Mouse (Mus musculus) megakaryocyte, embryonic 14.5 days (primary cell): ENCODE data around the gene Npcd.

Experiments used
- FLI1 ChIP-seq: IDR thresholded peaks from 2 replicates; pipeline ENCODE4 v1.6.1; 2012; ENCODE audit warnings: low read length, inconsistent platforms, mixed read lengths
- GATA1 ChIP-seq: IDR thresholded peaks from 3 replicates; pipeline ENCODE4 v1.6.1; 2012; ENCODE audit warnings: mixed read lengths, low read length, inconsistent platforms, borderline replicate concordance

DNA sequence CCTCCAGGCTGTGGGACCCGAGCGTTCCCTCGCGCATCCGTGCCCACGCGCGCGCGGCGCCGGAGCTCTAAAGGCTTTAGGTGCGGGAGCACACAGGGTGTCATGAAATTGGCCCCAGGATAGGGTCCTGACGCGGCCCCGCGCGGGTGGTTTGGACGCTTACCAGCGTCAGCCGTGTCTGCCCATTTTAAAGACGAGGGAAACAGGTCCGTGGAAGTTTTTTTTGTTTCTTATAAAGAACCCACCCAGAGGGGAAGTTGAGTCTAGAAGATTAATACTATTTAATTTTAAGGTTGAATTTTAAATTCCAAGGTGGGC is 91.4 kb downstream of the Npcd start:
- TF ChIP-seq FLI1 (no peak), GATA1 (no peak)
